Mouse (Mus musculus) right cerebral cortex, postnatal 25 days (tissue): ENCODE results near the gene 4931409K22Rik.

ENCODE experiments used
- DNase-seq: peaks from one replicate; pipeline ENCODE4 v3.0.0; 2022

Gene 4931409K22Rik

GRCm38 (mm10) chr5:24556709-24557108 lies at the start of gene 4931409K22Rik:
Gene 4931409K22Rik, minus strand, starts transcription at chr5:24556809.
- no peak for DNase-seq

GRCm38 (mm10) chr5:24605980-24606665 lies 49.5 kb upstream of the 4931409K22Rik start:
- DNase-seq, result no peak

- no peak for DNase-seq
These were observed 48.8 kb upstream of the 4931409K22Rik start for GRCm38 (mm10) chr5:24605321-24605979.

GRCm38 (mm10) chr5:24604656-24605100 lies 48.1 kb upstream of the 4931409K22Rik start:
- DNase-seq, result peak; percentile 84

GRCm38 (mm10) chr5:24604080-24604655 lies 47.6 kb upstream of the 4931409K22Rik start:
- DNase-seq, result no peak

- no peak for DNase-seq
These were observed 46.9 kb upstream of the 4931409K22Rik start for GRCm38 (mm10) chr5:24603431-24604010.

- DNase-seq, result no peak
These were observed 46.2 kb upstream of the 4931409K22Rik start for GRCm38 (mm10) chr5:24602751-24603343.

GRCm38 (mm10) chr5:24601911-24602750 lies 45.5 kb upstream of the 4931409K22Rik start:
- DNase-seq, result peak; percentile 56

GRCm38 (mm10) chr5:24601071-24601835 lies 44.6 kb upstream of the 4931409K22Rik start:
- no peak for DNase-seq

GRCm38 (mm10) chr5:24600236-24600635 lies 43.6 kb upstream of the 4931409K22Rik start:
- DNase-seq, result no peak

- no peak for DNase-seq
These were observed 42.5 kb upstream of the 4931409K22Rik start for GRCm38 (mm10) chr5:24599137-24599536.

GRCm38 (mm10) chr5:24598570-24599006 lies 42.0 kb upstream of the 4931409K22Rik start:
- no peak for DNase-seq

- no peak for DNase-seq
These were observed 41.4 kb upstream of the 4931409K22Rik start for GRCm38 (mm10) chr5:24597901-24598569.

- DNase-seq, result peak; percentile 66
These were observed 40.7 kb upstream of the 4931409K22Rik start for GRCm38 (mm10) chr5:24597221-24597728.

GRCm38 (mm10) chr5:24596519-24597171 lies 40.0 kb upstream of the 4931409K22Rik start:
- DNase-seq, result peak; percentile 80

GRCm38 (mm10) chr5:24595786-24596380 lies 39.3 kb upstream of the 4931409K22Rik start:
- DNase-seq, result no peak

GRCm38 (mm10) chr5:24595261-24595660 lies 38.7 kb upstream of the 4931409K22Rik start:
- no peak for DNase-seq

GRCm38 (mm10) chr5:24594346-24594745 lies 37.7 kb upstream of the 4931409K22Rik start:
- no peak for DNase-seq

GRCm38 (mm10) chr5:24593928-24594327 lies 37.3 kb upstream of the 4931409K22Rik start:
- DNase-seq, result no peak
